Mouse (Mus musculus) T-helper 17 cell (primary cell): ENCODE data around the gene Ntn4.

Experiments
- in situ Hi-C, 2 experiments: fragments of 300-600 bp; cut with MboI, MseI; formaldehyde crosslinking; loops; 1 replicate in 1 of 2; 2 replicates in 1 of 2; pipeline ENCODE4 v1.15.1; 2025; ENCODE audit warnings: high pct_unique_total_duplicates in 2 of 2

Gene Ntn4

DNA sequence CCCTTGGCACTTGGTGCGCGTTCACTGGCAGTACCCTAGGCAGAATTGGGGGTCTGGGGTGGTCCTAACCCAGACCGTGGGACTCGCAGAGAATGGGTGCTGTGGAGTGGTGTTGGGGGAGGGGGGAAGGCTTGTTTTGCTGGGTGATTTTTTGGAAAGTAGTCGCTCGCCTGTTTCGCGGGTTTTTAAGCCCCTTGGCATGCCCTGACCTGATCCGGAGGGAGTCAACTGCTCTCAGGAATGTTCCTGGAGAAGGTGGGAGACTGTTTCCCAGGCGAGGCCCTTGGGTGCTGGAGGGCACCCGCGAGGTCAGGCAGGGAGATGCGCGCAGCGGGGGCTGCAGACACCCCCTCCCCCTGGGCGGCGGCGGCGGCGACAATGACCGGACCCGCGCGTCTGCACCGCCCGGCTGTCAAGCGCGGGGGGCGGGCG, at the start of gene Ntn4:
TSS of gene Ntn4 (plus strand) at position 161 of the 432 bp plus-strand sequence.
- in situ Hi-C loops: no loop called here

DNA sequence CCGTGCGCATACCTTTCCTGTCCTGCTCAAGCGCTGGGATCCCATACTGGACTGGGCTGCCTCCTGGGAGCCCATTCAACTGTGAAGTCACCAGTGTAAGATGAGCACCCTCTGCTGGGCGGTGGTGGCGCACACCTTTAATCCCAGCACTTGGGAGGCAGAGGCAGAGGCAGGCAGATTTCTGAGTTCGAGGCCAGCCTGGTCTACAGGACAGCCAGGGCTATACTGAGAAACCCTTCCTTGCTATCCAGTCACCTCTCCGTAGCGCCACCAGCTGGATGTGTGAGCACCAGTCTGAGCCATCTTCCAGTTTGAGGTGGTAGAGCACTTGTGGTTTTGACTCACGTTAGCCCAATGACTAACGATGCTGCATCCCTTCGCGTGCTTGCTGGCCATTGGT, 48.0 kb upstream of the Ntn4 start:
- in situ Hi-C loops: no loop called here

DNA sequence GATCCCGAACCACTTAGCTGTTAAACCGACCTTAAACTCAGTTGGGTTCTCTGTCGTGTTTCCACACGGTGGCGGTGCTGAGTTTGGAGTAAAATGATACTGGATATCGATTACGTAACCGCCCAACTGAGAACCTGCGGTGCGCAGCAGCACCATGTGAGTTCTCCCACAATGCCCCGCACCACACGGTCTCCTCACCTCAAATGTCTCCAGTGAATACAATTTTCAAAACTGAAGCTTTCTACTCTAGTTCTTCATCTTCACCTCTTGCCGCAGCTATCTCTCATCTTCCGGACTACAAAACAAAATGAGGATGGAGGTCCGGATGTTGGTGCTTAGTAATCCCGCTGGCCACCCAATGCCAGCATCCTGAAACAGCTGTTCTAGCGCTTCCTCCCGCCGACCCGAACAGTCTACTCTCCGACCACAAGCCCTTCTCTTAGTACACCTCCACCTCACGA, 46.4 kb upstream of the Ntn4 start:
- in situ Hi-C loops: no loop called here

DNA sequence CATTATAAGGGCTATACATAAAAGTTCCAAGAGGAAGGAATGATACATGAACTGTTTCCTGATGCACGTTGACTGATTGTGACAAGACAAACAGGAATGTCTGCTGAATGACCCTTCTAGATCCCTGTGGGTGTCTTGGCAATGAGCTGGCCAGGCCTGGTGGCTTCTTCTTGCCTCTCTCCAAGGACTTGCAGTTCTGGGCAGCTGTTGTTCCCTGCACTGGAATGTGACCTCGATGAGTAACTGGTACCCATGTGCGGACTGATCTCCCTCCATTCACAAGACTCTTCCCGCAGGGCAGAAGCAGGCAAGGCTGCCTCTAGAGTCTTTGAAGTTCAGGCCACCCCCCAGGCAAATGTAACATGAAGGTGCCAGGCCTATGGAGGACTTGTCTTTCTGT, 44.6 kb upstream of the Ntn4 start:
- in situ Hi-C loops: no loop called here

DNA sequence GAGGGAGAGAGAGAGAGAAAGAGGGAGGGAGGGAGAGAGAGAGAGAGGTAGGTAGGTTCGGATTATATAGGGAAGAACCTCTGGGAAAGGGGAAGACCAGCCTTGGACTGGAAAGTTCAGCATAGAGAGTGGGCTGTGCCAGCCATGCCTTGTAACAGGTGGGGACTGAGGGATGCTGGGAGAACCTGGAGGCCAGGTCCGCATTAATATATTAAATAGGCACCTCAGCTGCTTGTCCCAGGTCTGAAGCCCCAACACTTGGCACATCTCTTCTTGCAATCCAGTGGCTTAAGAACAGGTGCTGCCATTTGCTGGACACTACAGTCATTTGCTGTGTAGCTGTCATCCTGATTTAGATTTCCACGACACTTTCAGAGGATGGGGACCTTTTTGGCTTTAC, 43.8 kb upstream of the Ntn4 start:
- in situ Hi-C loops: no loop called here

DNA sequence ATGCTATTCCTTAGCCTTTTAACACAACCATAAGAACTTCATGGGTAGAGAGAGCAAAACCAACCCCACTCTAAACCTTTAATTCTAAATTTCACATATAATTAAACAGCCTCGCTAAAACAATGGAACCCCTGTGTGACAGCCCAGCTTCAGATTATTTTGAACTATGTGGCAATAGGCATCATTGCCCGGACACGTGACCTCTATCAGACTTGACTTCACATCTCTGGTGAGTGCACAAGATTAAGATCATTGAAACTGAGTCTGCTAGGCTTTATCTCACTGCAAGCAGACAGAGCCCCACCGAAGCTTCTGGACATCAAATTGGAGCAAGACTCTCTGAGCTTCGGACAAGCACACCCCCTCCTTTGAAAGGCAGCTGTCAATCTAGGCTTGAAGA, 38.2 kb upstream of the Ntn4 start:
- in situ Hi-C loops: loop anchor here (5.0 to 25.0 kb wide), 2 partner anchors 160 to 175 kb away; no protein-coding TSS in a partner anchor

DNA sequence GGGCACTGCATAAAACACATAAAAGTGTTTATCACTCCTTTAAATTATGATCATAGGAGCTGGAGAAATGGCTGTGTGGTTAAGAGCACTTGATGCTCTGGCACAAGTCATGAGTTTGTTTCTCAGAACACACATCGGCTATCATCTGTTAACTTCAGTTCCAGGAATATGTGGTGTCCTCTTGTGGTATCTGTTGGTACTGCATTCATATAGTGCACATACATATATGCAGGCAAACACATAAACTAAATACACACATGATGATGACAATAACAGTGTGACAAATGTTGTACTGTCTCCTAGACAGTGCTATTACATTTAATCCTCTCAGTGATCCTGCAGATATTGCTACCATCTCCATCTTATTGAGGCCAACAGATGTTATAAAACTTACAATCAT, 37.2 kb upstream of the Ntn4 start:
- in situ Hi-C loops: loop anchor here (5.0 to 25.0 kb wide), 2 partner anchors 159 to 174 kb away; no protein-coding TSS in a partner anchor

DNA sequence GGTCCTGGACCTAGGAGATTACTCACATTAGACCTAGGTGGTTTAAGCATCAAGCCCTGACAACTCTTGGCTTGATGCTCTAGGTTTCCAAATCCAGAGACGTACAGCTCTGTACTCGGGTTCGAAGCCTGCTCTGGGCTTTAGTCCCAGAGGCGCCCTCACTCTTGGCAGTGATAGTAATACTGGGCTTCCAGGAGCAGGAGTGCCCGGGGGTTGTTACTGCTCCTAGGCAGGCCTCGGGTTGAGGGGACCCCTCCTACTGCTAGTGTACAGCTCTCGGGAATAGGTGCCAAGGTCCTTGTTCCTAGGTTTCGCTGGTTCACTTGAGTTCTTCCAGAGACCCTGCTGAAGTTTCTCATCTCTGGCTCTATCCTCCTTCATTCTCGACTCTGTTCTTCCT, 34.2 kb upstream of the Ntn4 start:
- in situ Hi-C loops: loop anchor here in 1 of 2 experiments (25.0 kb wide), 1 partner anchor 156 kb away; no protein-coding TSS in a partner anchor

DNA sequence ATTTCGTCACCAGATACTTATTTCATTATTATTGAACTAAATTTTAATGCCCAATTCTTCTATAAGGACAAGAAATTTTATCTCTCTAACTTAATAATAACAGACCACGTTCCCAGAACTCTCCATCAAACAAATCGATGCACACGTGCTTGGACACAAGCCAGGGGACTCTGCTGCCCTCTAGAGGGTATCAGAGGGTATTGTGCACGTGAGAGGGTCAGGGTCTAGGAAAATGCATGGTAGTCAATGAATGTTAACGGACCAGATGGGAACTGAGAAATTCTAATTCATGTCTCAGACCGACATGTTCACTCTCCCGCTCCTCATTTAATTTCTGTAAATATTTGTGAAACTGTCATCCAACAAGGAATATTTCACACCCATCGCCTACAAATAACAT, 32.4 kb upstream of the Ntn4 start:
- in situ Hi-C loops: loop anchor here in 1 of 2 experiments (25.0 kb wide), 1 partner anchor 154 kb away; no protein-coding TSS in a partner anchor

DNA sequence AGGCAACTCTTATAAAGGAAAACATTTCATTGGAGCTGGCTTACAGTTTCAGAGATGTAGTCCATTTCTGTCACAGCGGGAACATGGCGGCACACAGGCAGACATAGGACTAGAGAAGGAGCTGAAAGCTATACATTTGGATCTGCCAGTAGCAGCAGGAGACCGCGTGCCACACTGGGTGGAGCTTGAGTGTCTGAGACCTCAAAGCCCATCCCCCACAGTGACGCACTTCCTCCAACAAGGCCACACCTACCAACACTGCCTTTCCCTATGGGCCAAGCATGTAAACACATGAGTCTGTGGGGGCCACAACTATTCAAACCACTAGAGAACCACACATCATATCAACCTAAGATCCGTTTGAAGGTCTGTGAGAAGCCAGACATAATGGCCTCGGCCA, 31.2 kb upstream of the Ntn4 start:
- in situ Hi-C loops: loop anchor here in 1 of 2 experiments (25.0 kb wide), 1 partner anchor 153 kb away; no protein-coding TSS in a partner anchor

DNA sequence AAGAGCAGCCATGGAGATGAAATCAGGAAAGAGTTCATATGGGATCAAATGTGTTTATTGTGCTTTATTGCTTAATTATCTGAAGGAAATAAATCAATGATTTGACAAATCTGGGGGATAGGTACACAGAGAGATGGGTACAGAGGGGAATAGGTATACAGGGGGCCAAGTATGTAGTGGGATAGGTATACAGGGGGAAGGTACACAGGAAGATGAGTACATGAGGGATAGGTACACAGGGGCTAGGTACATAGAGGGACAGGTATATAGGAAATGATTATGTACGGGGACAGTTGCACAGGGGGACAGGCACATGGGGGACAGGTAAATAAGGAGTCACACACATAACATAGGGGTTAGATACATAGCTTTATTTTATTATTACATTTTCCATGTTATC, 29.6 kb upstream of the Ntn4 start:
- in situ Hi-C loops: loop anchor here in 1 of 2 experiments (25.0 kb wide), 1 partner anchor 151 kb away; no protein-coding TSS in a partner anchor

DNA sequence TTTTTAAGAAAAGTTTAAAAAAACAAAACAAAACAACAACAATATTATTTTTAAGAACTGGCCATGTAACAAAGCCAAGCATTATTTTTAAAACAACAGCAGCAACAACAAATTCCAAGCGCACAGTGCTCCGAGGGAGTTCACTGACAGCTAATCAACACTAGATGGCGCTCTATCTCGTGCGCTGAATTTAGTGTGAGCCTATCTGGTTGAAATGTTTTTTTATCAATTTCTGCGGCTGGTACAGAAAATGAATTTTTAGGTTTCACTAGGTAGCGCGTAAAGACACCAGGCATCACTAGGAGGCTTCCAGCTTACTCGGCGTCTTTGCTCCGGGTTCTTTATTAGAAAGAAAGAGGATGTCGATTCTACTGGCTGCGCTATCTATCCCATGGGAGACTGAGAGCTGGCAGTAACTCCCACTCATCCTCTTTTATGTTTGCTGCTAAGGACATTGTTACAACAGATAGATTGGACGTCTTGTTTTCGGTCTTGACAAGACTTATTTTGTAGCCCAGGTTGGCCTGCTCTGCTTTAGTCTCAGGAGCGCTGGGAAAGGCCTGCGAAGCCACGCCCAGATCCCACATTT, 29.0 kb upstream of the Ntn4 start:
- in situ Hi-C loops: loop anchor here in 1 of 2 experiments (25.0 kb wide), 1 partner anchor 151 kb away; no protein-coding TSS in a partner anchor

DNA sequence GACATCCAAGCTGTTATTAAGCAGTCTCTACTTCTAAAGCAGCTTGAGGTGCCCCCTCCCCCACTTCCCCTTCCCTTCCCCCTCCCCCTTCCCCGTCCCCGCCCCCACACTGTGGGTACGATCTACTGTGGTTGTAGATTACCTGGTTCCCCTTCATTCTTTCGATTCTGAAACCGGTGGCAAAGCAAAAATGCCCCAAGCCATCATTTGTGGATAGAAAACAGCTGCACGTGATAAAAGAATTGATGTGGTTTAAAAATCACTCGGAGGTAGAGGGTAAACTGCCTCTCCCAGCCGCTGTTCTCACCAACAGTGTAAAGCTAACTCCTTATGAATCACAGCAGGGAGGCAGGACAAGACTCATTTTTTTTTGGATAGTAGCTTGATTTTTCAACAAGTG, 25.6 kb upstream of the Ntn4 start:
- in situ Hi-C loops: loop anchor here in 1 of 2 experiments (25.0 kb wide), 1 partner anchor 147 kb away; no protein-coding TSS in a partner anchor

DNA sequence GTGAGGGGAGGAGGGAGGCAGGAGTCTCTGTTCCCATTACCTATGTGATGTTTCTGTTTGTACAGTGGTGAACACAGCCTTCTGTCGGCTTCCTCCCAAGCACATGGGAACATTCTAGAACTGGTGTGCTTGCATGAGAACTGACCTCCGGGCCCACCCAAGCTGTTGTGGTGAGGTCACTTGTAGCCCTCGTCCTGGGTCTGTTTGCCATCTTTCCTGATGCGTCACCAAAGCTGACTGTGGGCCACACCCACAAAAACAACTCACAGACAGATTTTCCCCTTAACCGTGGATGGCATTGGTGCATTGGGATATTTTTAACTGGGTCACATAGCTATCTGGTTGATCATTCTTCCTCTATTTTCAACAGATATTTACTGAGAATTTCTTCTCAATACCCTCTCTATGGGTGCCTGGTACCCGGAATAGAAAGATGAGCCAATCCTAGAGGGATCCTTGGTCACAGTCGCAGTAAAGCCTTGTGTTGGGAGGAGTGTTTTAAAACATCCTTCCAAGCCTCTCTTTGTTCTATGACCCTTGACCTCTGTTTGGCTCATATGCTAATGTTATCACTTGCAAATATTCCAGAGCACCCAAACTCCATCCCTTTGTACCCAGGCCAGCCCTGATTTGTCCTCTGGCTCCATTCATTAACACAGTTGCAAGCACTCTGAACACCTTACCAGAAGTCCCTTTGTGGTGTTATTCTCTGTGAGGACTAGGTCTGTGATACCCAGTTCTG, 19.9 kb upstream of the Ntn4 start:
- in situ Hi-C loops: loop anchor here in 1 of 2 experiments (25.0 kb wide), 1 partner anchor 142 kb away; no protein-coding TSS in a partner anchor

DNA sequence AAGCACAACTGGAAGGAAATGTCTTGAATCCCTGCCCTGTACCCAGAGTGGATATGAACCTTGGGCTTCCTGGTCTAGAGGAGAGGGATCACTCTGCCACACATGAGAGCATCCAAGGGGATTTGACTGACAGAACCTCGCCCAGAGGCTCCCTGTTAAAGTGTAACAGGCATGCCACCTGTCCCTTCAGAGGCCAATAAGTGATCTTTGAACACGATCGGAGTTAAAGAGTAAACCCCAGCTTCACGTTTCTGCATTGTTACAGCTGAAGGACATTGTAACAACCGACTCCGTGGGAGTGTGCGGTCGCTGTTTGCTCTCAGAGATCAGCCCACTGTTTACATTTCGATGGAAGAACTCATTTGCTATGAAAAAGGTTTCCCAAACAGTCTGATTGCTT, 16.8 kb upstream of the Ntn4 start:
- in situ Hi-C loops: loop anchor here in 1 of 2 experiments (25.0 kb wide), 1 partner anchor 139 kb away; no protein-coding TSS in a partner anchor

DNA sequence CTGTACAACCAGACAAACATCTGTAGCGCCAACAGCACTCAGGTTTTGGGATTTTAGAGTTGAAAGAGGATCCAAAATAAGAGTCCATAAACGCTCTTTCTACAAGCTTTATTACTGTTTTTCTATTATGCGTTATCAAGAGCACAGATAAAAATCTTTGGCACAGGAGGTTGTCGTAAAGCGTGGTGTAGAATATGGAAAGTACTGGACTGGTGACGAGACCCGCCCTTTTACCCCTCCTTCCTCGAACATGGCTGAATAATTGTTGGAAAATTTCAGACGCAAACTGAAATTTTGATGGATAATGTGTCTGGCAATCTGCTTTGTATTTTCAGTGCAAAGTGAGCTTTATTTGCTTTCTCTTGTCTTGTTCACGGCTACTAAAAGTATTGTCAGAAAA, 16.3 kb upstream of the Ntn4 start:
- in situ Hi-C loops: loop anchor here in 1 of 2 experiments (25.0 kb wide), 1 partner anchor 138 kb away; no protein-coding TSS in a partner anchor

DNA sequence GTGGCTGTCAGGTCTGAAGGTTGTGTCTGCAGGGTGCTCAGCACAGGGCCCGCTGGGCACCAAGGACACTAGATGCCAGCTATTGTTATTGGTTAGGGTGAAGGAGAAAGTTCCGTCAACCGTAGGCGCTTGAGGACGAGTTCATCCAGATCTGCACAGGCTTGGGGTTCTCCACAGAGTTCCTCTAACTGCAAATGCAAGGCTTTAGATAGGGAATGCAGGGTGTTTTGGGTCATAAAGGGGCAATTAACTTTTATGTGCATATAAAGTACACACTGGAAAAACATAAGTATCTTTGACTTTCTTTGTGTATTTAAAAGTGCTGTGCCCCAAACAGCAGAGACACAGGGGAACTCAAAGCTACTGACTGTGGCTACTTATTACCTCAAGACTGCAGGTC, 10.2 kb upstream of the Ntn4 start:
- in situ Hi-C loops: no loop called here

DNA sequence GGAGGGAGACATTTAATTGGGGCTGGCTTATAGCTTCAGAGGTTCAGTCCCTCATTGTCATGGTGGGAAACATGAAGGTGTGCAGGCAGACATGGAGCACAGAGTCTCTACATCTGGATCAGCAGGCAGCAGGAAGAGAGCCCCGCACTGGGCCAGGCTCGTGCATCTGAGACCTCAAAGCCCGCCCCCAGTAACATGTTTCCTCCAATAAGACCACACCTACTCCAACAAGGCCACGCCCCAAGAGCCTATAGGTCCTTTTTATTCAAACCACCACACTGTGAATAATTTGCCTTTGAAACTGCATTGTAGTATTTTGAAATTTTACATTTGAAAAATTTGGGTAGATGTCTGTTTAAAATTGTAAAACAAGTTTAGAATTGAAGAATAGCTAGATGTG, 8.4 kb upstream of the Ntn4 start:
- in situ Hi-C loops: no loop called here

DNA sequence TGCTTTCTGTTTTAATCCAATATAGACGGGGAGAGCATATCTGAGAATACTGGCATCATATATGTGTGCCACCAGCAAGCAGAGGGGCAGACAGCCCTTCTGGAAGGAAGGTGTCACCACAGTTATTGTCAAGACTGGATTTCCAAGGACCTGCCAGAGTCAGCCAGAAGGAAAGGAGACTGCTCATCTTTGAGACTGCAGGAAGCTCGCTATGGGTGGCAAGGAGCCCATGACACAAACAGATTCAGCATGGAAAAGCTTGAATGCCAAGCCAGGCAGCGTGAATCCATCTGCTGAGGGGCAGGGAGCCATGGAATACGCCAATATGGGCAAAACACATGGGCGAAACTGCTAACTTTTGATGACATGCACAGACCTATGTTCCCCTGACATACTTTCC, 6.9 kb upstream of the Ntn4 start:
- in situ Hi-C loops: no loop called here

DNA sequence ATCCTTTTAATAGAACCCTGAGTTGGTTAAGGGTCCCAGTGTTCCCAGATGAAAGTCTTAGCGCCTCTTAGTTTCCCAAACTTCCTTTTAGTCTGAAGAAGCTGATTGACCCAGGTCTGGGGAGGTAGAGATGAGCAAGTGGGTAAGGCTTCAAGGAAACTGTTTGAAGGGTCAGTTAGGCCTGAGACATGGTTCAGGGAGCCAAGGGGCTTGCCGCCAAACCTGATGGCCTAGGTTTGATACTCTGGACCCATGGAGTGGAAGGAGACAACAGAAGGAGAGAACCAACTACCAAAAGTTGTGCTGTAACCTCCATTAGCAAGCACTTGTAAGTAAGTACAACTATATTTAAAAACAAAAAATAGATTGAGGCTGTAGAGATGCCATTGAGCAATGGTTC, 6.5 kb upstream of the Ntn4 start:
- in situ Hi-C loops: no loop called here

DNA sequence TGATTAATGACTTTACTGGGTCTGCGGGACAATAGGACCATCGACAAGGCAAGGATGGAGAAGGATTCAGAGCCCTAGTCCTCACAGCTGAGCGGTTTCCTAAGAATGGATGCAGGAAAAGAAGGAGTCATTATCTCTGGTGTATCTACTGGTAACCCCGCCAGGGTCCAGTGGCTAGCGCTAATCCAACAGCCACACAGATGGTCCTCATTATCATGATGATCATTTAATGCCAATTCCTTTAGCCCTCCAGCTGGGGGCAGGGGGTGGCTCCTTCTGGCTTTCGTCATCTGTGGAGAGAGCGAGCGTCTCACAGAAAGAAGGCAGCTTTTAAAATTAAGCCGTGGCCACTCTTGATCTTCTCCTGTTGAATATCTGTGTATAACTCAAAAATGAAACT, 4.5 kb upstream of the Ntn4 start:
- in situ Hi-C loops: loop anchor here in 1 of 2 experiments (5.0 kb wide), 1 partner anchor 636 kb away; no protein-coding TSS in a partner anchor
